Mouse (Mus musculus) embryonic stem cell, embryonic (primary cell): ENCODE results near the gene Cyp11a1.

ENCODE experiments used
- CTCF ChIA-PET, 4 experiments: fragments of 300-600 bp in 2 of 4; fragments of 350-600 bp in 2 of 4; sonication (Branson Sonifier 250); formaldehyde crosslinking; loops; one replicate each; lab custom pipeline; 2022; ENCODE audit warnings: inconsistent platforms in 2 of 4; lab: Charles Lee
- POLR2A ChIA-PET, 4 experiments: fragments of 300-600 bp in 2 of 4; fragments of 350-600 bp in 2 of 4; sonication (Branson Sonifier 250); formaldehyde crosslinking; loops; one replicate each; lab custom pipeline; 2022; ENCODE audit warnings: antibody characterized with exemption in 4 of 4, inconsistent platforms in 1 of 4; lab: Charles Lee

Gene Cyp11a1

GRCm38 (mm10) chr9:58038500-58039168 is 32.4 kb downstream of the Cyp11a1 start:
- POLR2A ChIA-PET, result interaction anchor here (0.5 to 5.1 kb wide), 26 partner anchors 9 to 242 kb away, joined by 3 to 43 read pairs (median 5); partner anchors contain the start of genes Islr (in 3 of the 4) and Islr2 (in 3 of the 4)
- CTCF ChIA-PET, result interaction anchor here (0.5 to 5.7 kb wide), 94 partner anchors 9 to 1977 kb away, joined by 3 to 108 read pairs (median 4); partner anchors contain the start of genes Islr (in 4 of the 4), Islr2 (in 4 of the 4), Pml (in 3 of the 4) and Cyp11a1 (in 1 of the 4)

GRCm38 (mm10) chr9:58040977-58041376 is 34.8 kb downstream of the Cyp11a1 start:
- ChIA-PET CTCF (interaction anchor here in 3 of 4 experiments (1.0 to 5.7 kb wide), 8 partner anchors 11 to 176 kb away, joined by 3 to 108 read pairs (median 6); partner anchors contain the start of genes Islr (in 2 of the 3) and Islr2 (in 2 of the 3)), POLR2A (interaction anchor here in 3 of 4 experiments (0.6 to 5.1 kb wide), 10 partner anchors 10 to 413 kb away, joined by 3 to 43 read pairs (median 5); partner anchors contain the start of genes Islr (in 2 of the 3) and Islr2 (in 2 of the 3))

GRCm38 (mm10) chr9:58042391-58042790 is 36.2 kb downstream of the Cyp11a1 start:
- CTCF ChIA-PET, result interaction anchor here in 2 of 4 experiments (0.5 to 5.7 kb wide), 10 partner anchors 9 to 184 kb away, joined by 3 to 108 read pairs (median 5); partner anchors contain the start of genes Islr (in 2 of the 2) and Islr2 (in 2 of the 2)
- POLR2A ChIA-PET, result interaction anchor here in 3 of 4 experiments (0.5 to 5.1 kb wide), 18 partner anchors 8 to 232 kb away, joined by 3 to 43 read pairs (median 4); partner anchors contain the start of genes Islr (in 2 of the 3), Islr2 (in 2 of the 3) and Sema7a (in 1 of the 3)

- ChIA-PET CTCF (interaction anchor here (0.6 to 1.8 kb wide), 5 partner anchors 149 to 173 kb away, joined by 3 to 9 read pairs (median 3); partner anchors contain the start of genes Islr (in 3 of the 4) and Islr2 (in 3 of the 4)), POLR2A (interaction anchor here in 3 of 4 experiments (0.9 to 2.0 kb wide), 7 partner anchors 14 to 168 kb away, joined by 3 to 7 read pairs (median 4); partner anchors contain the start of genes Islr (in 1 of the 3) and Islr2 (in 1 of the 3))
These were observed 37.3 kb downstream of the Cyp11a1 start for GRCm38 (mm10) chr9:58043496-58044017.

GRCm38 (mm10) chr9:58044828-58045227 is 38.6 kb downstream of the Cyp11a1 start:
- ChIA-PET CTCF (interaction anchor here in 2 of 4 experiments (0.5 to 1.8 kb wide), 5 partner anchors 18 to 172 kb away, joined by 3 to 9 read pairs (median 5); partner anchors contain the start of genes Islr (in 1 of the 2), Islr2 (in 1 of the 2) and Stra6 (in 1 of the 2)), POLR2A (interaction anchor here in 3 of 4 experiments (0.7 to 2.2 kb wide), 12 partner anchors 14 to 187 kb away, joined by 3 to 10 read pairs (median 3); partner anchors contain the start of genes Islr (in 2 of the 3) and Islr2 (in 2 of the 3))

- ChIA-PET CTCF (interaction anchor here in 3 of 4 experiments (0.6 to 1.7 kb wide), 8 partner anchors 17 to 536 kb away, joined by 3 to 10 read pairs (median 3); partner anchors contain the start of genes Islr (in 1 of the 3), Islr2 (in 1 of the 3), Nptn (in 1 of the 3) and Stra6 (in 1 of the 3)), POLR2A (interaction anchor here (0.7 to 2.2 kb wide), 8 partner anchors 13 to 171 kb away, joined by 3 to 10 read pairs (median 3); partner anchors contain the start of genes Islr (in 2 of the 4) and Islr2 (in 2 of the 4))
These were observed 39.4 kb downstream of the Cyp11a1 start for GRCm38 (mm10) chr9:58045646-58046045.

GRCm38 (mm10) chr9:58047061-58047460 is 40.9 kb downstream of the Cyp11a1 start:
- ChIA-PET CTCF (interaction anchor here in 3 of 4 experiments (0.9 to 5.4 kb wide), 4 partner anchors 8 to 173 kb away, joined by 3 to 33 read pairs (median 6); no protein-coding TSS in a partner anchor), POLR2A (interaction anchor here in 2 of 4 experiments (0.6 to 1.9 kb wide), 4 partner anchors 8 to 227 kb away, joined by 3 to 6 read pairs (median 4); no protein-coding TSS in a partner anchor)

- CTCF ChIA-PET, result interaction anchor here in 3 of 4 experiments (0.6 to 5.4 kb wide), 6 partner anchors 10 to 165 kb away, joined by 3 to 33 read pairs (median 6); partner anchors contain the start of genes Islr (in 2 of the 3) and Islr2 (in 2 of the 3)
These were observed 42.4 kb downstream of the Cyp11a1 start for GRCm38 (mm10) chr9:58048621-58049020.

GRCm38 (mm10) chr9:58049186-58049585 is 43.0 kb downstream of the Cyp11a1 start:
- ChIA-PET CTCF (interaction anchor here in 3 of 4 experiments (0.8 to 5.4 kb wide), 7 partner anchors 10 to 233 kb away, joined by 3 to 33 read pairs (median 4); partner anchors contain the start of genes Islr (in 1 of the 3) and Islr2 (in 1 of the 3)), POLR2A (interaction anchor here in 2 of 4 experiments (1.5 to 4.6 kb wide), 4 partner anchors 11 to 198 kb away, joined by 3 to 17 read pairs (median 8); partner anchors contain the start of genes Islr (in 1 of the 2) and Islr2 (in 1 of the 2))

More at GRCm38 (mm10) chr9:58048621-58049020, 42.4 kb downstream of the Cyp11a1 start:
- POLR2A ChIA-PET, result interaction anchor here in 2 of 4 experiments (0.7 to 1.9 kb wide), 5 partner anchors 10 to 198 kb away, joined by 3 to 8 read pairs (median 5); partner anchors contain the start of genes Islr (in 1 of the 2) and Islr2 (in 1 of the 2)

- POLR2A ChIA-PET, result interaction anchor here in 2 of 4 experiments (0.9 to 4.6 kb wide), 5 partner anchors 8 to 166 kb away, joined by 4 to 17 read pairs (median 9); partner anchors contain the start of genes Islr (in 1 of the 2) and Islr2 (in 1 of the 2)
- CTCF ChIA-PET, result interaction anchor here (0.8 to 5.4 kb wide), 11 partner anchors 11 to 232 kb away, joined by 3 to 33 read pairs (median 4); partner anchors contain the start of genes Islr (in 2 of the 4) and Islr2 (in 2 of the 4)
These were observed 43.6 kb downstream of the Cyp11a1 start for GRCm38 (mm10) chr9:58049861-58050260.

GRCm38 (mm10) chr9:58051937-58052336 is 45.7 kb downstream of the Cyp11a1 start:
- POLR2A ChIA-PET, result interaction anchor here in 2 of 4 experiments (0.6 to 4.6 kb wide), 11 partner anchors 10 to 168 kb away, joined by 3 to 17 read pairs (median 5); partner anchors contain the start of genes Islr (in 2 of the 2) and Islr2 (in 2 of the 2)

GRCm38 (mm10) chr9:58053102-58053501 is 46.9 kb downstream of the Cyp11a1 start:
- ChIA-PET POLR2A (interaction anchor here in 2 of 4 experiments (0.8 to 4.6 kb wide), 4 partner anchors 123 to 195 kb away, joined by 3 to 17 read pairs (median 8); partner anchors contain the start of genes Islr (in 1 of the 2) and Islr2 (in 1 of the 2)), CTCF (interaction anchor here (0.6 to 3.1 kb wide), 12 partner anchors 8 to 167 kb away, joined by 3 to 19 read pairs (median 4); partner anchors contain the start of genes Islr (in 4 of the 4) and Islr2 (in 4 of the 4))

More at GRCm38 (mm10) chr9:58051937-58052336, 45.7 kb downstream of the Cyp11a1 start:
- CTCF ChIA-PET, result interaction anchor here (0.6 to 5.4 kb wide), 16 partner anchors 9 to 393 kb away, joined by 3 to 33 read pairs (median 6); partner anchors contain the start of genes Islr (in 3 of the 4) and Islr2 (in 3 of the 4)

GRCm38 (mm10) chr9:58053544-58053943 is 47.3 kb downstream of the Cyp11a1 start:
- ChIA-PET POLR2A (interaction anchor here in 2 of 4 experiments (0.6 to 4.6 kb wide), 6 partner anchors 16 to 195 kb away, joined by 3 to 17 read pairs (median 4); no protein-coding TSS in a partner anchor), CTCF (interaction anchor here (0.6 to 3.1 kb wide), 16 partner anchors 14 to 1809 kb away, joined by 3 to 19 read pairs (median 4); partner anchors contain the start of genes Islr (in 3 of the 4) and Islr2 (in 3 of the 4))

GRCm38 (mm10) chr9:58054032-58054431 is 47.8 kb downstream of the Cyp11a1 start:
- POLR2A ChIA-PET, result interaction anchor here in 2 of 4 experiments (0.6 to 4.6 kb wide), 7 partner anchors 13 to 194 kb away, joined by 3 to 17 read pairs (median 4); no protein-coding TSS in a partner anchor
- CTCF ChIA-PET, result interaction anchor here (0.6 to 3.1 kb wide), 17 partner anchors 15 to 1810 kb away, joined by 3 to 19 read pairs (median 3); partner anchors contain the start of genes Islr (in 3 of the 4) and Islr2 (in 3 of the 4)

- CTCF ChIA-PET, result interaction anchor here in 2 of 4 experiments (1.9 to 3.1 kb wide), 2 partner anchors 17 to 149 kb away, joined by 6 to 19 read pairs; partner anchors contain the start of genes Islr (in 1 of the 2) and Islr2 (in 1 of the 2)
- POLR2A ChIA-PET, result interaction anchor here in 1 of 4 experiments (1.4 kb wide), 1 partner anchor 10 kb away, joined by 3 read pairs; no protein-coding TSS in a partner anchor
These were observed 49.5 kb downstream of the Cyp11a1 start for GRCm38 (mm10) chr9:58055666-58056065.
